Mouse (Mus musculus) cortical plate, adult 2 months (tissue): ENCODE data around the gene Clp1. TPM values are rescaled to one million over a fixed set of nuclear protein-coding genes. Genes with fewer than 3 reads are reported as not detected.
A peak's percentile ranks its signal among the peaks of the same experiment; 100 is the strongest.

ENCODE experiments used
- H3K27ac ChIP-seq: fragments of 200-500 bp; 2 replicates; pipeline ENCODE4 v1.5.1; 2012; ENCODE audit warnings: low read length, control low read depth, inconsistent platforms; ENCODE audit not compliant: insufficient read depth
- H3K4me1 ChIP-seq: fragments of 200-500 bp; 2 replicates; pipeline ENCODE4 v1.6.1; 2011; ENCODE audit warnings: low read length; ENCODE audit not compliant: control insufficient read depth, insufficient read depth
- H3K4me3 ChIP-seq: fragments of 200-500 bp; 2 replicates; pipeline ENCODE4 v1.5.1; 2011; ENCODE audit warnings: mild to moderate bottlenecking, low read length, control low read depth; ENCODE audit not compliant: insufficient read depth
- CTCF ChIP-seq: fragments of 200-500 bp; IDR thresholded peaks from 2 replicates; pipeline ENCODE4 v1.5.1; 2011; ENCODE audit warnings: mild to moderate bottlenecking, control low read depth, low read length; ENCODE audit not compliant: insufficient read depth; ENCODE audit errors: extremely low read depth
- POLR2A ChIP-seq: fragments of 200-500 bp; IDR thresholded peaks from 2 replicates; pipeline ENCODE4 v1.6.1; 2011; ENCODE audit warnings: mild to moderate bottlenecking, low read length, control low read depth; ENCODE audit not compliant: insufficient read depth; ENCODE audit errors: extremely low read depth
- polyA plus RNA-seq: library from polyadenylated mRNA; depleted of rRNA; stranded (reverse); fragments of >200 nt; gene quantifications from 2 replicates; pipeline ENCODE4 v1.2.3, GENCODE M21; 2012

The Clp1 gene
- polyA plus RNA-seq, 1 experiment = 10.0 TPM

DNA sequence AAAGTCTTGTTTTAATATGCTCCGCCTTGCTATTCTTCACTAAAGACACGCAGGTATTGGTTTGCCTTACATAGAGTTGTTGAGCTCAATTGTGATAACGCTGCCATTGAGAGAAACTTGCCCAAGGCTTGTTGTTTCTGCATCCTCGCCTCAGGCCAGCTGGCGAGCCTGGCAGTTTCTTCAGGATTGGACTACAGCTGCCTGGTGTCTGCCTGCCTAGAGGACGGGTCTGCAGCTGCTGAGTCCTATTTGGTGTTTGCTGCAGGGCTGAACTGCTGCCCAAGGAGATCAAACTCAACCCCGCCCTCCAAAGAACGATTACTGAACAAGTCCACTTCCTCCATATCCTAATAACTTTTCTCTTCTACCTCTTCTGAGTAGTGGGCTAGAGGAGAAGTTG, 33.6 kb upstream of the Clp1 start:
- H3K27ac ChIP-seq = no peak overlapping the region
- no peak for TF ChIP-seq CTCF
- no peak for TF ChIP-seq POLR2A
- H3K4me1 ChIP-seq = no peaks in the 10 kb centered on the region
- no peak overlapping the region for H3K4me3 ChIP-seq

- Histone ChIP-seq H3K27ac (no peak overlapping the region), H3K4me1 (no peaks in the 10 kb centered on the region), H3K4me3 (no peak overlapping the region)
- TF ChIP-seq CTCF (peak; percentile 47; the same call in 1 of the 2 replicates), POLR2A (no peak)
Observed at GRCm38 (mm10) chr2:84758542-84759127, 31.5 kb upstream of the Clp1 start.

GRCm38 (mm10) chr2:84757026-84757682, 30.0 kb upstream of the Clp1 start:
- Histone ChIP-seq H3K4me3 (no peak overlapping the region), H3K4me1 (no peaks in the 10 kb centered on the region), H3K27ac (no peak overlapping the region)
- TF ChIP-seq CTCF (no peak), POLR2A (no peak)

- no peaks in the 10 kb centered on the region for H3K4me1 ChIP-seq
- no peak overlapping the region for H3K27ac ChIP-seq
- H3K4me3 ChIP-seq = no peak overlapping the region
- TF ChIP-seq POLR2A (no peak), CTCF (no peak)
Observed at GRCm38 (mm10) chr2:84756245-84756644, 29.1 kb upstream of the Clp1 start.

DNA sequence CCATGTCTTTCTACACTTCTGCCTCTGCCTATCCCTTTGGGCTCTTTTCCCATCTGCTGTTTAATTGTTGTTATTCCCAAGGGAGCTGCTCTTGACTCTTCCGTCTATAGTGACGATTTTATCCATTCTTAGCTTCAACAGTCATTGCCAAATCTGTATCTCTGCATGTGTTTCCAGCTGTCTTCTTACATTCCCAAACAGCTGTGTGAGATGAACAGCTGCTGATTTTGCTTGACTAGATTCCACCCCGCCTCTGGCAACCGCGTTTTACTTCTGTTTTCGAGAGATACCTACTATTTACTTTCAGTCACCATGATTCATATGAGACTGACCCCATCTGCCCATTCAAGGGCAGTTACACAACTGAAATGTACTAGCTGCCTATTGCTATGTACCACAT, 23.0 kb upstream of the Clp1 start:
- H3K4me1 ChIP-seq = no peaks in the 10 kb centered on the region
- H3K27ac ChIP-seq = no peak overlapping the region
- no peak for TF ChIP-seq POLR2A
- TF ChIP-seq CTCF = no peak
- no peak overlapping the region for H3K4me3 ChIP-seq

DNA sequence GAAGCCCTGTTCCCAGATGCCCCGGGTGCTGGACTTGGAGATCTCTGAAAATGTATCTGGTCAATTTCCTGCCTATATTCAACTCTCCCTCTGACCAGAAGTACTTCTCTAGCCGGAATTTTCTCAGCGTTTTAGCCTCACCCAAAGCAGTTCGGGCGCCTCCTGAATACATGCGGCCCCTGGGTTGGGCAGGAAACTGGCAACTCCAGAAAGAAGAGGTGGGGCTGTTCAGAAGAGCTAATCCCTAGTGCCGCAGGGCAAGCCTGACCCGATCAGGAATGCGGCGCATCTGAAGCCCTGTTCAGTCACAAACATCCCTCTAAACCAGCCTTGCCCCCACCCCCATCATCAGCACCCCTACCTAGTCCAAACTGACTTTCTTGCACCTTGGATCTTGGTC, 17.0 kb upstream of the Clp1 start:
- Histone ChIP-seq H3K27ac (no peak overlapping the region), H3K4me1 (peaks cover 2% of the 10 kb centered on the region; the same call in 1 of the 2 replicates), H3K4me3 (peak overlapping the region; percentile 51; the same call in 1 of the 2 replicates)
- TF ChIP-seq CTCF (no peak), POLR2A (no peak)

- peaks cover 2% of the 10 kb centered on the region; the same call in 1 of the 2 replicates for H3K4me1 ChIP-seq
- no peak for TF ChIP-seq POLR2A
- TF ChIP-seq CTCF = no peak
- H3K4me3 ChIP-seq = peak within 1 kb of the TSS; percentile 51
- H3K27ac ChIP-seq = peak within 1 kb of the TSS; percentile 4; the same call in 1 of the 2 replicates
Observed at GRCm38 (mm10) chr2:84743561-84743960, 16.4 kb upstream of the Clp1 start, which contains the start of gene Gm19426. TSS of gene Gm19426 (minus strand) at chr2:84743655.

GRCm38 (mm10) chr2:84742451-84743283, 15.5 kb upstream of the Clp1 start:
- TF ChIP-seq POLR2A (0 out of 2 replicates have a peak, but pooled peaks have one; percentile 4), CTCF (no peak)
- peaks cover 2% of the 10 kb centered on the region; the same call in 1 of the 2 replicates for H3K4me1 ChIP-seq
- no peak overlapping the region for H3K27ac ChIP-seq
- peak overlapping the region; percentile 51 for H3K4me3 ChIP-seq

DNA sequence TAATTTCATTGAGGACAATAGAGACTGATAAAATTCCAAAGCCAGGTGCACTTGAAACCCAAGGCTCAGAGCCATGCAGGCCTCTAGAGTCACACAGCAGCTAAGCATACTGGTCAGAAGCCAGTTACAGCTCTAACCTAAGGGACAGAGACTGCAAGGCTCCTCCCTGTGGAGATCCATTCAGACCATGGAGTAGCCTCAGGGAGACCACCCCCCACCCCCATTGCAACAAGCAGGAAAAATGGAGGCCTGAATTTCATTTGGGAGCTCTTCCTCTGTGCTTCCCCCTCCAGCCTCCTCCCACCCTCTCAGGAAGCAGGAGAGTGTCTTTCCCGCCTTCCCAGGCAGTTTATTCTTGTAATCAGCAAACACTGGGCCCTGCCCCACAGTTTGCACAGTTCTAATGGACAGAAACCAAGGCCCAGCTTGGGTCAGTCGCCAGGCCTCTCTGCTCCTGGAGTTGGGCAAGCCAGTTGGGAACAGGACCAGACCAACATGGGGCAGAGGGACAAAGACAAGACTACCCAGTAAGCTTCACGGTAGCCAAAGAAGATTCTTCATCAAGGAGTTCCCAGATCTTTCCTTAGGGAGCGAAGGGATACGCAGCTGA, 14.8 kb upstream of the Clp1 start:
- Histone ChIP-seq H3K4me3 (peak overlapping the region; percentile 51; the same call in 1 of the 2 replicates), H3K27ac (no peak overlapping the region), H3K4me1 (peaks cover 2% of the 10 kb centered on the region; the same call in 1 of the 2 replicates)
- TF ChIP-seq CTCF = no peak
- TF ChIP-seq POLR2A = no peak
